Mouse (Mus musculus) thymus, postnatal 25 days (tissue): ENCODE measurements around the gene Uevld.
"Not testable (repeated sequence)": the region's sequence is repeated elsewhere in the genome, so short reads cannot be mapped to it uniquely, and the experiment has no call there.

Experiments
- DNase-seq: peaks from one replicate; pipeline ENCODE4 v3.0.0; 2022

Uevld gene

DNA sequence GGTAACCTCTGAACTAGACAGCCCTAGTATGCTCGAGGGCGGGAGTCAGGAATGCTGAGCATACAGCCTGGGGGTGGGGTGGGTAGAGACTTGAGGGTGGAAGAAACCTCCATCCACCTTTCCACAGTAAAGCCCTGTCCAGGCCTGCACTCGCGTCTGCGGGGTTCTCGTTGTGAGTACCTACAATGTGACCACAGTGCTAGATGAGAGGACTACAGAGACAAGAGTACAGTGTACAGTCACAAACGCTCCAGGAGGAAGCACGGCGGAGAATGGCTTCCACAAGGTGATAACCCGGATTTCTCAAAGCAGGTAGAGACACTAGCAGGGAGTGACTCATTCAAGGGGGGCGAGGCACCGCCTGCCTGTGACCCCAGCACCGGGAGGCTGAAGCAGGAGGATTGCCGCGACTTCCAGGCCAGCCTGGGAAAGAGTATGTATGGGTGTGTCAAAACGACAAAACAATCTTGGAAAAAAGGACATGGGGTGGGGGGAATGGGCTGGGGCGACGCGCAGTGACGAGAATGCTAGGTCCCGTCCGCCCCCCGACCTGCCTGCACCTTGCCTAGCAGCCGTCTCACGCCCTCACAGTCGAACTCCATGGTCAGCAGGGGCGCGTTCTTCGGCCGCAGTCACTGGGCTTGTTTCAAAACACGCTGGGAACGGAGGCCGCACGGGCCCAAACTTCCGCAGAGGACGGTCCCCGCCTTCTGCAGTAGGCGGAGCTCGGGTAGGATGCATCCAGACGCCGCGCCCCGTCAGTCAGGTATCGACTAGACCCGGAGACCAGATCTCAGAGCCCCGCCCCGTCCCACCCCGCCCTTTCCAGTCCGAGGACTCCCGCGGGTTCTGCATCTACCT, at the start of gene Uevld:
TSS of gene Uevld (minus strand) at position 697 of the 861 bp plus-strand sequence.
- peak; percentile 88 for DNase-seq

DNA sequence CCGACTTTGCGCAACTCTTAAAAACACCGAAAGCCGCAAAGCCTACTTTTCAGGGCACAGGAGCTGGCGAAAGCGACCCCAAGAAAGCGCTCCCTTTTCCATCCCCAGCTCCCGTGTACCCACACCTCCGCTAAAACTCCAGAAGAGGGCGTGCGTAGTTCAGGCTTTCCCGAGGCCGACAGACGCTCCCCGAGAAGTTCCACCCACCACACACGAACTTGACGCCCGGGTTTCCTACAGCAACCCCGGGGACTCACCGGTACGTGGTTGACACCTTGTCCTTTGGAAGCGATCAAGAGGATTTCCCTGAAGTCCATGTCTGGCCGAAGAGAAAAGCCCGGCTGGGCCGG, 49.5 kb upstream of the Uevld start:
- DNase-seq = no peak

DNA sequence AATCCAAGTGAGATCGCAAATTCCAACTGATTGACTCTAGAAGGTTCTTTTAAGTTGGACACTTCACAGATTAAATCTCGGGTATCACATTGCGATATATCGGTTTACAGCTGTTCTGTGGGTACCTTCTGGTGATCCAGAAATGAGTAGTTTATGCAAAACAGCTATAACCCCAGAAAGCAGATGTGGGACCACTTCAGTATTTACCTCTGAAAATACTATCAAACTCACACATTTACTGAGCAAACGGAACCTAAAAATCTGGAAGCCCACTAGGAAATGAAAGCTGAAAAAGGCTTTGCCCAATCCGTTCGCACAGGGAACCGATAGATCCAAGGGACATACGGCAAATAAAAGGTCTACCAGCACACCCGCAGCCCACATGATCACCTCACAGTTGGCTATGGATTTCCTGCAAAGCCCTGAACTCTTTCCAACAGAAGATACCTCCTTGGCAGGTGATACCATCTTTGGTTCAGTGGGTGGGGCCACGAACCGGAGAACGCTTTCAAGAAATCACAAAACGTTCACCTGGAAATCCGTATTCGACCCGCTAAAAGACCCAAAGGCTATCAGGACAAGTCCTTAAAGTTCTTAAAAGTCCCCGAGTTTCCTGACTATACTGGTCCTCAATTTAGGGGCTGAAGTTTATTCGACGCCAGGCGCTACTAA, 48.9 kb upstream of the Uevld start:
- peak; percentile 18 for DNase-seq

DNA sequence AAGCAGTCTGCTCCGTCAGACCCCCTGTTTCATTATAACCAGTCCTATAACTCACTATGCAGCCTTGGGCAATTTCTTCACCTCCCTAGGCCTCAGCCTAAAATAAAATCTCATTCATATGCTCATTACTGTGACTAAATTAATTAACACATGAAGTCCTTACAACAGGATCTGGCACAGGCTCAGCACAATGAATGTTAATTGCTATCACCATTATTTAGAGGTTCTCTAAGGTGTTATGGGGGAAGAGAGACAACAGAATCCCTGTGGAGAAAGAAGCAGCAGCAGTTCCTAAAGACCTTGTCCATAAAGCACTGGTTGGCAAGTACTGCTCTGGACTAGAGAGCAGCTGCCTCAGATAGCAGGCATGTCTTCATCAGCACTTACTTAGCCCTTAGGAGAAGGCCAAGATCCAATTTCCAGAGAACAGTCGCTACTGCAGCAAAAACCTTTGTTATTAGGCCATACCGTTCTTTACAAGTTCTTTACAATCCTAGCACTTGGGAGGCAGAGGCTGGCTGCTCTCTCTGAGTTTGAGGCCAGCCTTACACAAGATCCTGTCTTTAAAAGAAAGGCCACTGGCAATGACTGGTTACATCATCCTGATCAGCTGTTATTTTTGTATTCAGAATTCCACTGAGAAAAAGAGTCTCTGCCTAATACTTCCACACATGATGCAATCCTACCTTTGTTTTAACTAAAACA, 45.2 kb upstream of the Uevld start:
- no peak for DNase-seq

DNA sequence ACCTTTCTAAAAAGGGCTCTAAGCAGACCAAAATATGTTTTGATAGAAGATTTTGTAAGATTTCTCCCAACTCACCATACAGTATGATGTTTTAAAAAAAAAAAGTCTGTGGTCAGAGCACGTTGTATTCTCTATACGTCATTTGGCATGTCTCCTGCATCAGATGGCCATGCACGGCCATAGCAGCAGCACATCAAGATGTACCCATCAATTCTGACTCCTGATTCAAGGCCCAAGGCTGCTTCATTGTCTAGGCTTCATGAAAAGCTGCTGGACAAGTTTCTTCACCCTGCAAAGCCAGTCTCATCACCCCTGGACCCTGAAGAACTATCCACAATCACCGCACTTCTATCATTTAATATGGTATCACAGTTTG, 43.6 kb upstream of the Uevld start:
- no peak for DNase-seq

DNA sequence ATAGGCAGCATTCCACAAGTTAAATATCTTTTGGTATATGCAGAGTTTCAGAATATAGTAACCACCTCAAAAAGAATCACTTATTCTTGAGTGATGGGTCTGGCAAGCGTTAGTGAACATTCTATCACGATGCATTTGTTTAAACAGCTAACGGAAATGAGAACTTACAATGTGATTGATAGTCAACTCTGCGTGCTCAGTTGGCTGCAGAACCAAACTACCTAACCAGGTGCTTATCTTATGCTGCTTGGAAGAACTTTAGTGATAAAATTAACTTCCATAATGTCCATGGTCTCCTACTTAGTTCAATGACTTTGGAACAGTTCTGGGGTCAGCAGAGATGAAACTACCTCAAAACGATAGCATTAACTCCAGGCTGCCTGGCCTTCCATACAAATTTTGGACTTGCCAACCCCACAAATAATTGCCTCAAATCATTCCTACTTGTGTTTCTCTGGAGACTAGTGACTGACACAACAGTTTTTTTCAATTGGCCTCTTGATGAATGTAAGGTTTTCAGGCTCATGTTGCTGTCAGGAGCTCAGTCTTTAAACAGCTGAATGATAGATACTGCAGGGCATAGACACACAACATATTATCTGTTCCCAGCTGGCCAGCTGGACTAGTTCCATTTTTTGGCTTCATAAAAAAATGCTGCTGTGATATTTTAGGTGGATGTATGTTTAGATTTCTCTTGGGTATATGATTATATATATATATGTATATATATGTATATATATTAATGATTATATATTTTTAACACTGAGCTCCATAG, 43.0 kb upstream of the Uevld start:
- DNase-seq = no peak

DNA sequence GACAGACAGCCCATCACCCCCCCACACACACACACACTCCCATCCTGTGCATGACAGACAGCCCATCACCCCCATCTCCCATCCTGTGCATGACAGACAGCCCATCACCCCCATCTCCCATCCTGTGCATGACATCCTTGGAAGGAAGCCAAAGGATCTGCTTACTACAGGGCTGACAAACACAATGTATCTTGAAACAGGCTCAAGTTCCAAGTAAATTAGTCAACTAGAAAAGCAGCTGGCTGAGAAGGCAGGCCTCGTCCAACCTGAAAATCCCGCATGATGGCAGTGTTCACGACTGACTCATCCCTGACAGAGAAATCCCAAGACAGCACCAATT, 42.3 kb upstream of the Uevld start:
- DNase-seq = no peak

DNA sequence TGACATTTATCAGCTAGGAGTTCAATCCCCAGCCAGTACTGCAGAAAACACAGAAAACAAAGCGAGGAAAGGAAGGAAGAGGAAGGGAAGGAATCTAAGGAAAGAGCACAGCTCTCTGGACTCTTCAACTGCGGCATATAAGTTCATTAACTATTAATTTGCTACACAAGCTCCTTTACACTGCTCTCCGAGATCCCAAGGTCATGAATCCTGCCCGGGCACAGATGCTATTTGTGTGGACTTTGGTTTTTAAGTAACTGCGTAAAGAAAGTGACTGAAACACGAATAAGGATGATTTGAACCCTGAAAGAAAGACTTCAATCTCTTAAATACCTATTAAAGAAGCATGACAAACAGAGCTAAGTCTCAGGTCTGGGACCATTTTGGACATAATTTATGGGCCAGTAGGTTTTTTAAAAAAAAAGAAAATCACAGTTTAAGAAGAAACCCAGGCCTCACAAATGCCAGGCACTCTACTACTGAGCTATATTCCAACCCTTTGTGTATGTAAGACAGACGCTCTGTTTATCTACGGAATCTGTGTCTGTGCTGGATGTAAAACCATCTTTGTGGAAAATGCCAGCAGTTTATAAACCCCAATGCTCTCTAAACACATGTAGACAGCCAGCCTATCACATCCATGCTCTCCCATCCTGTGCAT, 41.8 kb upstream of the Uevld start:
- DNase-seq = no peak

DNA sequence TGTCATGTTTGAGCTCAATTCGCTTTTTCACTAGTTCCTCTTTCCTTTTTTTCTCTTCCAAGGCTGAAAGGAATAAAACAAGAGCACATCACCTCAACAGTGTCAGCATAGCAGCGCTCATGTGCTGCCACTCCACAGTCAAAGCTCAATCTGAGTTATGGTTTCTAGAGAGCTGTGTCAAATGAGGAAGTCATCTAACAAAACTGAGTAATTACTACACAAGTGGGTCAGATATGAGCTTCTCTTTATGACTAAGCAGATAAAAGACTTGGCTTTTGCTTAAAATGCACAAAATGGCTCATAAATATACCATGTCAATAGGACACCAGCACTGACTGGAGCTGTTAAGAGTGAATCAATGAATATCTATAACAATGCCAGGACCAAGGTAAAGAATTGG, 40.6 kb upstream of the Uevld start:
- no peak for DNase-seq

DNA sequence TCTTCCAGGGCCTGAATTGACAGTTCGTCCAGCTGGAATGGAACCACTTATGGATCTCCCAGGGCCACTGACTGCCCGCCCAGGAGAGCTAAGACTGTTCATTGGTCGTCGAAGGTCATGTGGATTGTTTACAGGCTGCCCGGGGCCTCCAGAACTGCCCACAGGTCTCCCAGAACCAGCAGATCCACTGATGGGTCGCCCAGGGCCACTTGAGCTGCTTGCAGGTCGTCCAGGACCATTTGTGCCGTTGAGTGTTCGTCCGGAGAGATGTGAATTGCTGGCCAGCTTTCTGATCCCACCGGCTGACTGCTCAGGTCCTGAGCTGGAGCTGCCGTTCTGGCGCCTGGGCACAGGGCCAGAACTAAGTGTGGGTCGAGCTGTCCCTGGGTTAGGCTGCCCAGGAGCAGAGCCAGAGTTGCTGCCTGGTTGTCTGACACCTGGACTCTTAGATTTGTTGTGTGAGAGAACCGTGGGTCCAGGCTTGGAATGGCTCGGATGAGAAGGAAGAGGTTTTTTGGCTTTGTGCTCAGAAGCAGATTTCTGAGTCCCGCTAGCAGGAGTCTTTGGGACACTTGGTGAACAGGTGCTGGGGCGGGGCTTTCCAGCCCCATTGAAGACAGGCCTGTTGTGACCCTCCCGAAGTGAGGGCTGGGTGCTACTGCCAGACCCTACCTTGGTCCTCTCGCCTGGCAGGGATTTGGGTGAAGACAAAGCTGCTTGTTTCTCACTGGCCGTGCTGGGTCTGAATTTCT, 39.5 kb upstream of the Uevld start:
- DNase-seq = no peak

DNA sequence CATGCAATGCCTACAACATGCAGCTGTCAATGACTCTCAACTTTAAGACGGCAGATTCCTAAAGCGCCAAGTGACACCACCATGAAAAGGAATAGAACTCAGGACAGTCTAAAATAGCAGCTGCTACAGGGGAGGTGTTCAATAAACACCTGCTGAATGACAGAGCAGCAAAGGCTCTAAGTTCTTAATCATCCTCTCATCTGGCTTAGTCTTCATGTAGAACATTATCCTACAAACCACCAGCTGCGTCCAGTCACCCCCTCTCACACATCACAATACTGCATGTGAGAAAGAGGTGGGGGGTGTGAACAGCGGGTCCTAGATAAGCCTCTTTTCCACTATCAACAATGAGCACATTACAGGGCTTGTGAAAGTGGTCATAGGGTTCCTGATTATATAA, 38.7 kb upstream of the Uevld start:
- no peak for DNase-seq

DNA sequence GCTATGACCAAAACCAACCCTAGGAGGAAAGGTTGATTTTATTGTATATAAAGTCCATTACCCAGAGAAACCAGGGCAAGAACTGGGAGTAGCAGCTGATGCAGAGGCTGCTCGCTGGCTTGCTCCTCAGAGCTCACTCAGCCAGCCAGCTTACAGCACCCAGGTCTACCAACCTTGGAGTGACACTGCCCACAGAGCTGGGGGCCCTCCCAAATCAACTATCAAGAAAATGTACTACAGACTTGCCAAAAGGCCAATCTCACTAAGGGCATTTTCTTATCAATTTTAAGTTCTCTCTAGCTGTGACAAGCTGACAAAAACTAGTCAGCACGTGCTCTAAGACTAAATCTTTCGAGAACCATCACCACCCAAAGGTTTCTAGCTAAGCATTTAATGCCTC, 37.2 kb upstream of the Uevld start:
- DNase-seq = no peak

DNA sequence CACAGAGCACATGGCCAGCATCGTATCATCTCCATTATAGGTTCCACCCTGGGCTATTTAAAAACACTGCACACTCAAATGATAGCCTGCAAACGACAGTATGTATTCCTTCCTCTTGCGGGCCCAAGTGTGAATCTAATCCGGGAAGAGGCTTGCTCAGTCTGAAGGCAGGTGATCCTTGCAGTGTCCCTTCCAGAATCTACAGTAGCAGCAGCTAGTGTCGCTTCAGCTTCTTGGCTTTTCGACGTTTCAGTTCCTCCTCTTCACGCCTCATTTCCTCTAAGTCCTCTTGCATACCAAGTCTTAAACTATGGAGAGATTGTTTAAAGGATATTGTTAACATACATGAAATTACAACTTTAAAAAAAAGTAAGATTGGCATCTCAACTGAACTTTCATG, 34.8 kb upstream of the Uevld start:
- no peak for DNase-seq

DNA sequence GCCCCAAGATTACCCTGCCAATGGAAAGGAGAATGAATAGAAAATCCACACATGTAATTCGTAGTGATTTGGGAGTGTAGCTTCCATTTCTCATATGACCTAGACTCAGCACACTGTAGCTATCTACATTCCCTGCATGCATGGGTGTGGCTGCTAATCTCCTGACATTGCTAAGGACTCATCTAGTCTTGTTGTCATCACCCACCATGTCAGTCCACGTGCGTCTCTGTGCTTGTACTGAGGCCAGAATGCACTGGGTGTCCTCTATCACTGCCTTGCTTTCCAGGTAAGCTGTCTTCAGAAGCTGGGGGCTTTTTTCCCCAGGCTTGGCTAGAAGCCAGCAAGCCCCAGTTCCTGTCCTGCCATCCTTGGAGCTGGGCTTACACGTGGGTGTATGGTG, 31.1 kb upstream of the Uevld start:
- DNase-seq = not testable (repeated sequence)

DNA sequence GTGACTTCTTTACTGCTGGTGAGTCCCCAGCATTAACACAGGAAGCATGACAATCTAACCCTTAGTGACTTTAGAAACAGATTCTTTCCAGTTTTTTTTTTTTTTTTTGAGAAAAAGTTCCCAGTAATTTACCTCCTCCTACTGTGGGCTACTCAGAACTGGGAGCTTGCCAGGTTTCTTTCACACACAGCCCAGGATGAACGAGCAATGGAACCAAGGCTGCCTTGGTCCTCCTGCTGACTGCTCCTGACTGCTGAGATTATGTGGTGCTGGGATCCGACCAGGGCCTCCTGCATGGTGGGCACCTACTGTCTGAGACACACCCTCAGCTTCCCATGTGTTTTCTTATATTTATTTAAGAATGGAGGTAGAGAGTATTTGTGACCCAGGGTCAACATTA, 28.7 kb upstream of the Uevld start:
- DNase-seq = no peak

DNA sequence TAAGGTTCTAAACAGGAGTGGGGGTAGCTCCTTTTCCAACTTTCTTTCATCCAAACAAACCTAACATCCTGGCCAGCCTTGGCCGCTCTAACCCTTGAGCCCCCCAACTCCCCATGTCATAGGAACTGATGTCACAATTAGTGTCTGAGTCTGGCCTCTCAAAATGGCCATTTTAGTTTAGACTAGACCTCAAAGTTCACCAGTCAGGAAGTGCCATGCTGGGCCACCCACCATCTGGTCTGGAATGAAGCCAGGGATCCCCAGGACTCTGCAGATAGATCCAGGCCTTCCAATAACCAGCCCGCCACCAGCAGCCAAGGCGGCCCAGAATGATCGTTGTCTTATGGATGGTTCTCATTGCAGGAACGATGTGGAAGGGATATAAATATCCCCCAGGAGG, 28.3 kb upstream of the Uevld start:
- DNase-seq = no peak

DNA sequence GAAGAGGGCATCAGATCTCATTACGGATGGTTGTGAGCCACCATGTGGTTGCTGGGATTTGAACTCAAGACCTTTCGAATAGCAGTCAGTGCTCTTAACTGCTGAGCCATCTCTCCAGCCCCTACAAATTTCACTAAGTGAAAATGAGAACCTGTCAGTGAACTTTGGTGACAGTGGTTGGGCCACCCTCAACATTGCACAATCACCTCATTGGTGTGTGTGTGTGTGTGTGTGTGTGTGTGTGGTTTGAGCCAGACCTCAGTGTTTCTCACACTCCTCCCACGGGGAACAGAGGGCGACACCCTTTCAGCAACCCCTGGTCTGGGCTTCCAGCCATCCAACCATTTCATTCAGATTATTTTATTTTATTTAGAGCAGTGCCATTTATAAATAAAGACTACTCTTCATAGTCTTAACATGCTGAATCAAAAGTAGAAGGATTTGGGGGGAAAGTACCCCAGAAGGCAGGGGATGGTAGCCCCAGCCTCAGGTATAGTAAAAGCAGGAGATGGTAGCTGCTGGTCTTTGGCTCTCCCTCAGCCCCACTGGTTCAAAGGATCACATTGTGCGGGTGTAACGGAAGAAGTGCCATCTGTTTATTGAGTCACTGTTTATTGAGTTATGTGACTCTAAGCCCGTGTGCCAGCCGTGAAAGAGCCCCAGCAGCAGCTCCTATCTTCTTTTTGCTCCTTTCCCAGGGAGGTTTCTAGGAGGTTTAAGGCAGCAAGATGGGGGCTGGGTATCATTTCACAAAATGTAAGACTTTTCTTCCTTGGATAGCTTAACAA, 27.6 kb upstream of the Uevld start:
- no peak for DNase-seq

DNA sequence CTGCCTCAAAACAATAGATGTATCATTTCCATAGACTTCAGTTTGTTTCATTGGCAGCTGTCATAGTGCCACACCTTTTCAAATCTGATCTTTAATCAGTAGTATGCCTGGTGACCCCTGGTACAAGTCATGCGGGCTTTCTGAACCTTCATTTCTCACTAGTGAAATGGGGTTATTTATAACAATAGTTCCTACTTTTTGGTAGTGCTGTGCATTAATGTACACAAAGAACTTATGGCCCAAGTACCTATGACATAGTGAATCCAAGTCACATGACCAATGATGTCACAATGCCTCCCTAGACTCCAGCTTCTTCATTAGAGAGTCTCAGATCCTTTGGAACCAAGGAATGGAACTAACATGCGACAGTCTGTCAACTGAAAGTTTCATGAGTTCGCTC, 25.0 kb upstream of the Uevld start, which contains the start of gene Gm9999:
TSS of gene Gm9999 (plus strand) at position 301 of the 400 bp plus-strand sequence.
- DNase-seq = no peak

DNA sequence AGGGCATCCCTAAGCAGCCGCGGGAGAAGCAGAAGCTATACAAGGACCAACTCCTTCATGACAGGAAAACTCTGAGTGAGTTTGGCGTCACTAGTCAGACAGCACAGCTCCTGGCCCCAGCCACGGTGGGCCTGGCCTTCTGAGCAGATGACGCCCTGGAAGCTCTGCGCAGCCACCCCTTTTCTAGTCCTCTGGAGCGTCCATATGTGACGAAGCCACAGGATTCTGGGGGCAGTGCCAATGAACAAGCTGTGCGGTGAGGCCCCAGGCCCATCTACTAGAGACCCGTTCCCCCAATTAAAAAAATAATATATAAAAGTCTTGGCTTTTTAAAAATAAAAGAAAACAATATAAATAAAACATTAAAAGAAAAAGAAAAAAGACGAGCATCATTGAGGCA, 17.1 kb upstream of the Uevld start:
- DNase-seq = no peak

DNA sequence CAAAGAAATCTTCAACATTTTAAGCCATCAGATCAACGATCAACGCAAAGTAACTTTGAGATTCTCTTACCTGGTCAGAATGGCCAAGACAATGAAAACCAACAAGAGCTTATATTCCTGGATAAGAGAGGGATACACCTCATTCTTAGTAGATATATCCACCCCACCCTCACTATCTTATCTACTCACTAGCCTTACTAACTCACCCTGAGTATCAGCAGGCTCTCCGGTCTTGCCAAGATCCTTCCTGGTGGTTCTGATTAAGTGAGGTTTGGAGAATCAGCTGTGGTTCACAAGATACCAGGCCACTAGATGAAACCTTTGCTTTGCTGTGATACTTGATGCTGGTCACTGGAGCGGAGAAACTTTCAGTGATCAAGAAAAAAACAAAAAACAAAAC, 16.3 kb upstream of the Uevld start:
- no peak for DNase-seq

DNA sequence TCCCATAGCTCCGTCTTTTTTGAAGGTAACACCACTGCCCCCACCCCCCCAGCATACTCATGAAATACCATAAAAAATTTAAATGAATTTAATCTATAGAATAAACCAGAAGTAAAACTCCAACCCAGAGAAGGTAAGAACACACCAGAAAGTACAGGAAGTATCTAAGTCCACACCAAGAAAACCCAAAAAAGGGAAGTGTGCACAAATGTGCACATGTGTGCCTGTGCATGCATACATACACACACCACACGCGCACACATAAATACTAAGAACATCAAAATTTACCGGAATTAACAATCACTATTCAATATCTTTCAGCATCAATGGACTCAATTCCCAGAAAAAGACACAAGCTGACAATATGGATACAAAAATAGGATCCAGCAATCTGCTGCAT, 11.6 kb upstream of the Uevld start:
- no peak for DNase-seq
